Mouse (Mus musculus): ENCODE results near the gene Osbpl11. TPM values are rescaled to one million over a fixed set of nuclear protein-coding genes. Genes with fewer than 3 reads are reported as not detected.

Osbpl11 gene
- 23.8 to 25.8 TPM (median 24.6 TPM) in 4 replicates for total RNA-seq (2023)

DNA sequence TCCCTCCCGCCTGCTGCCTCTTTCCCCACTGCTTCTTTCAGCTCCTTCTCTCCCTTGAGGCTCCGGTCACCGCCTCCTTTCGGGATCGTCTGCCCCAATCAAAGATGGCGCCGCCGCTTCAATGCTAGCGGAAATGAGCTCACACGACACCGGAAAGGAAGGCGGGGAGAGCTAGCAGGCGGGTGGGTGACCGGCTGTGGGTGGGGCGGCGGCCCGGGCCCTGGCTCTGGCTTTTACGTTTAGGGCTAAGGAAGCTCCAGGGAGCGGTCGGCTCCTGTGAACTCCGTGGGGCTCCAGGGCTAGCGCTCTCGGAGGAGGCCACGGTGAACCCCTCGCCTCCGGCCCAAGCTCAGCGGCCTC lies at the start of gene Osbpl11:
Gene Osbpl11 (plus strand): TSS at position 171 of the 360 bp plus-strand sequence.

DNA sequence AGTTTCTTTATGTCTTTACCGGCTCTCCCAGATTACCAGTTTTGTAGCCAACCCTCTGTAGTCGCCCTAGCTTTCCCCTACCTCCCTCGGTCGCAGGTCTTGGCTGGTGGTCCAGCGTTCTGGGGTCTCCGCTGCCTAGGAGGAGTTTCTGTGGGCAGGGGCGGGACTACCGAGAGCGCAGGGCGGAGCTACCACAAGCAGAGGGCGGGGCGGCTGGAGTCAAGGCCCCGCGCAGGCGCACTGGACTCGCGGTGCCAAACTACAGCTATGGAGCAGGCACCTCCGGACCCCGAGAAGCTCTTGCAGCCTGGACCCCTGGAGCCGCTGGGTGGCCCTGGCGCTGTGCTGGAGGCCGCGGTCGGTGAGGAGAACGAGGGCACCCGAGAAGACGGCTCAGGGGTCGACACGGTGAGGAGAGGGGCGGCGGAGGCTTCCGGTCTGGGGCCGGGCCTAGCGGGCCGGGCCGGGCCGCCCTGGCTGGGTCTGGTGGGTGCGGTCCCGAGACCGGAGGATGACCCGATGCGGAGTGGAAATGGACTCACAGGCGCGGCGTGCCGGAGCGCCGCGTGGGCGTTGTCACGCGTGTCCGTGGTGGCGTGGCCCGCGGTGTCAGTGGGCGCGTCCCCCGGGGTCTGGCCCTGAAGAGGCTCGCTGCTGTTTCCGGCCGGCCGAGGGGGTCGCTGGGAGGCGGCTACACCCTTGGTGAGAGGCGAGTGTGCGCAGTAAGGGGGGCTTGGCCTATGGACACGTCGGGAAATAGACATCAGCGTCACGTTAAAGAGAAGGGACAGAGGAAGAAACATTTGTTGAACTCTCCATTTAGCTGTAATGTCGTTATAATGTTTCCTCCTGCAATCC lies 66.6 kb downstream of the Osbpl11 start, which contains the start of gene Snx4:
Gene Snx4 (plus strand): TSS at position 249 of the 858 bp plus-strand sequence.

Other genes starting within 250 kb of the Osbpl11 start
- gene Iqcg, start 128.9 kb upstream of the Osbpl11 start, total RNA-seq (2023), result 0.30 to 0.72 TPM in 2 of 4 replicates, not detected in the others
- 1,050 to 1,129 TPM (median 1,120 TPM) in 4 replicates for gene Rpl35a, start 128.6 kb upstream of the Osbpl11 start, total RNA-seq (2023)
- gene Lmln, start 122.5 kb upstream of the Osbpl11 start, total RNA-seq (2023), result 1.5 to 3.1 TPM (median 2.6 TPM) in 4 replicates
- gene Snx4, start 66.4 kb downstream of the Osbpl11 start, total RNA-seq (2023), result 47.7 to 57.6 TPM (median 50.5 TPM) in 4 replicates
- gene Zfp148, start 195.8 kb downstream of the Osbpl11 start, total RNA-seq (2023), result 71.1 to 84.9 TPM (median 73.4 TPM) in 4 replicates

Data from B cell, adult 62 days (primary cell).